Mouse (Mus musculus): ENCODE measurements around the gene Mettl7a2. TPM values are rescaled to one million over a fixed set of nuclear protein-coding genes. Genes with fewer than 3 reads are reported as not detected.
"Not testable (repeated sequence)": the region's sequence is repeated elsewhere in the genome, so short reads cannot be mapped to it uniquely, and the experiment has no call there.

Gene Mettl7a2
- total RNA-seq, 2 experiments from 2014 or later: 0.36 to 0.82 TPM

- Histone ChIP-seq H3K4me3 (no peak overlapping the region), H3K27ac (peak overlapping the region; percentile 77)
- peak; percentile 65 for DNase-seq
- peak; percentile 62 for TF ChIP-seq CTCF (IDR thresholded peaks at IDR 0.05)
- intact Hi-C loops (cut with DNase I): loop anchor here (10.0 kb wide), 1 partner anchor 134 kb away; no protein-coding TSS in a partner anchor
These were observed 31.9 kb upstream of the Mettl7a2 start for GRCm38 (mm10) chr15:100321134-100321533.

DNA sequence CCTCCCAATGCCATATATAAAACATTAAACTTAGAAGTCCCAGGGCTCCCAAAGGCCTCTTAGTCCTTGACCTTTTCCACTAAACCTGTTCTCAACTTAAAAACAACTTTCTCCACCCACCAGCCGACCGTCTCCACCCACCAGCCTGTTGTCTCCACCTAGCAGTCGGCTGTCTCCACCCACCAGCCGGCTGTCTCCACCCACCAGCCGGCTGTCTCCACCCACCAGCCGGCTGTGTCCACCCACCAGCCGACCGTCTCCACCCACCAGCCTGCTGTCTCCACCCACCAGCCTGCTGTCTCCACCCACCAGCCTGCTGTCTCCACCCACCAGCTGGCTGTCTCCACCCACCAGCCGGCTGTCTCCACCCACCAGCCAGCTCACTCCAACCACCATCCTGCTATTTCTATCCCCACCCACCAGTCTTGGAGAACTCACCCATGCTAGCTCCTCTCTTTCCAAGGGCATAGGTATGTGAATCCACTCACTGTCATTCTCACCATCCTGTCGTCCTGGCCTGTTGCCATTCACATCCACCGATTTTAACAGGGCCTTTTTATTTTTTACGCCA lies 28.9 kb upstream of the Mettl7a2 start:
- TF ChIP-seq CTCF (IDR thresholded peaks at IDR 0.05): no peak
- intact Hi-C loops (cut with DNase I): loop anchor here (10.0 kb wide), 1 partner anchor 131 kb away; no protein-coding TSS in a partner anchor

DNA sequence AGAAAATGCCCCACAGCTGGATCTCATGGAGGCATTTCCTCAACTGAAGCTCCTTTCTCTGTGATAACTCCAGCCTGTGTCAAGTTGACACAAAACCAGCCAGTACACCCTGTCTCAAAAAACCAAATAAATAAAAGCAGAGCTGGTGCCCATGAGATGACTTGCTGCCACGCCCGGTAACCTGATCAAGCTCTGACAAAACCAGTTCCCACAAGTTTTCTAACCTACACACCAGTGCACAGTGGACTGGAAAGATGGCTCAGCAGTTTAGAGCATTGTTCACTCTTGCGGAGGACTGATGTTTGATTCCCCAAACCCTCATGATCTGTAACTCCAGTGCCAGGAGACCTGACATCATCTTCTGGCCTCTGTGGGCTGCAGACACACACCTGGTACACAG lies 27.8 kb upstream of the Mettl7a2 start:
- Histone ChIP-seq H3K27ac (no peak overlapping the region), H3K4me3 (no peak overlapping the region)
- intact Hi-C loops (cut with DNase I): loop anchor here (10.0 kb wide), 1 partner anchor 130 kb away; no protein-coding TSS in a partner anchor
- TF ChIP-seq CTCF (IDR thresholded peaks at IDR 0.05): no peak
- DNase-seq: no peak

More for the DNA sequence above, 28.9 kb upstream of the Mettl7a2 start:
- Histone ChIP-seq H3K4me3 (no peak overlapping the region), H3K27ac (no peak overlapping the region)
- DNase-seq: no peak

- peak; percentile 13; the same call in 1 of the 2 replicates for TF ChIP-seq CTCF (IDR thresholded peaks at IDR 0.05)
- intact Hi-C loops (cut with DNase I): loop anchor here (10.0 kb wide), 1 partner anchor 127 kb away; no protein-coding TSS in a partner anchor
- not testable (repeated sequence) for DNase-seq, H3K4me3 ChIP-seq, H3K27ac ChIP-seq
These were observed 24.9 kb upstream of the Mettl7a2 start for GRCm38 (mm10) chr15:100328089-100328488.

GRCm38 (mm10) chr15:100329336-100329735 lies 23.7 kb upstream of the Mettl7a2 start:
- not testable (repeated sequence) for DNase-seq, H3K4me3 ChIP-seq, H3K27ac ChIP-seq
- intact Hi-C loops (cut with DNase I): loop anchor here (10.0 kb wide), 1 partner anchor 125 kb away; no protein-coding TSS in a partner anchor

GRCm38 (mm10) chr15:100330739-100331138 lies 22.3 kb upstream of the Mettl7a2 start:
- H3K27ac ChIP-seq: no peak overlapping the region
- no peak for DNase-seq
- intact Hi-C loops (cut with DNase I): loop anchor here (5.0 kb wide), 1 partner anchor 37 kb away; no protein-coding TSS in a partner anchor
- no peak overlapping the region for H3K4me3 ChIP-seq
- TF ChIP-seq CTCF (IDR thresholded peaks at IDR 0.05): no peak

DNA sequence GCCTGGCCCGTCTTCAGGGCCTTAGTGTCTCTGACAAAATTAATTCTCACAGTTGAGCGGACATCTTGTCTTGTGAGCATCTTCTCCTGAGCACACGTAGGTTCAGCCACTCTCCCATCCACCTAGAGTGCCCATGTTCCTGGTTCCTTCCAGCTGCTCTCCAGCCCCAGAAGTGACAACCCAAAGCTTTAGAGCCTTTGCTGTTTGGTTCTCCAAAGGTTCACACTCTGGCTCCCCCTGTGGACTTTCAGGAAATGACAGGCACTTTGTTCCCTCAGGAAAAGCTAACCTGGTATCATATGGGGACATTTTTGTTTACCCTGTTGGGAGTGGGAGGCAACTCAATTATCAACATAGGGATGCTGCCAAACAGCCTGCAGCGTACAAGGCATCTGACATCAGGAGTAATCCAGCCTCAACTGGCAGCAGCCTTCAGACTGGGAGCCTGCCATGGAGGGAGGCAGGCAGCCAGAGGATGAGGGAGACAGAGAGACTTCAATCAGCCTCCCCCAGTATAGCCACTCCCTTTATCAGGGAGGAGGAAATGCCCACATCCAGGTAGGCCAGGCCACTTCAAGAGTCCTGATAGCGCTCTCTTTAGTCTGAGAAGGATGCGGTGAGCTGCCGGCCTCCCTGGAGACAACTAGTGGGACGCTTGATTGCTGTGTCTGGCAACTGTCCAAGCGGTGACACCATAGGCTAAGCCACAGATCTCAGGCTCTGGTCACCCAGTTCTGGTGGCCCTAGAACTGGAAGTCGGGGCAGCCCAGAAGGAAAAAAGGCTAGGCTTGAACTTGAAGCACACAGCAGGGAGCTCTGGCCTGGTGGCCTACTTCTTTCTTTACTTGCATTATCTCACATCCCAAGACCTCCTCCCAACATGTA lies 20.7 kb upstream of the Mettl7a2 start:
- TF ChIP-seq CTCF (IDR thresholded peaks at IDR 0.05): peak; percentile 22; the same call in 1 of the 2 replicates
- intact Hi-C loops (cut with DNase I): loop anchor here (5.0 kb wide), 1 partner anchor 35 kb away; no protein-coding TSS in a partner anchor
- H3K27ac ChIP-seq: not testable (repeated sequence)

DNA sequence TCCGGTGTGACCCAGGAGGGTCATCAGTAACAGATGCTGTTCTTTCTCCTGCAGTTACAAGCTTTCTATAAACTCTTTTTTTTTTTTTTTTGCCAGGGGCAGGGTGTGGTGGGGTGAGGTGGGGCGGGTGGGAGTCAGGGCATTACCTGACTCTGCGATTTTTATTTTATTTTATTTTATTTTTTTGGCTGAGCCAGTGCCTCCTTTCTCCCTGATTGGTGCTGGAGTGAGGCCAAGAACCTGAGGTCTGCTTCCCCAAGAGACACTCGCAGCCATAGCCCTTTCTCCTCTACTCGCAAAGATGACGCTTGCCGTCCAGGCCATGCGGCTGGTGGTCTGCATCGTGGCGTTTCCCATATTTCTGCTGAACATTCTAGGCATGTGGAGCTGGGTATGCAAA lies 18.4 kb upstream of the Mettl7a2 start, which contains the start of gene Mettl7a3:
Gene Mettl7a3 (plus strand): TSS at position 301 of the 400 bp plus-strand sequence.
- no peak for TF ChIP-seq CTCF (IDR thresholded peaks at IDR 0.05)
- intact Hi-C loops (cut with DNase I): loop anchor here (5.0 kb wide), 1 partner anchor 33 kb away; no protein-coding TSS in a partner anchor
- no peak within 1 kb of the TSS for H3K4me3 ChIP-seq
- H3K27ac ChIP-seq: no peak within 1 kb of the TSS
- DNase-seq: no peak

More for the DNA sequence above, 20.7 kb upstream of the Mettl7a2 start:
- not testable (repeated sequence) for DNase-seq, H3K4me3 ChIP-seq

DNA sequence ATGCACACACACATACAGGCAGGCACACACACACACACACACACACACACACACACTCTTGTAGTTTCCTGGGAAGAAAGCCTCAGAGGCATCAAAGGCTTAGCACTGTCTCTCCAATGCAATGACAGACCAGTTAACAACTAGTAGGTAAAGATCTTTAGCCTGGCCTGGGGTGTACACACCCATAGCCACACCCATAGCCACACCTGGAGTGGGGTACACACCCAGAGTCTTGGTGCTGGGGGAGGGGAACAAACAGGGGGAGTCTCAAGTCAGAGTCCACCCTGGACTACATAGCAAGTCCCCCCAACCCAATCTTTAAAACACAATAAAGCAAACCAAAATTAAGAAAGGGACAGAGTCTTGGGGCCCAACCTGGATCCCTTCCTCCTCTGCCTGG lies 15.7 kb upstream of the Mettl7a2 start:
- intact Hi-C loops (cut with DNase I); H3K27ac ChIP-seq; DNase-seq: not testable (repeated sequence)
- peak overlapping the region; percentile 45; the same call in 1 of the 2 replicates for H3K4me3 ChIP-seq

GRCm38 (mm10) chr15:100337847-100338246 lies 15.2 kb upstream of the Mettl7a2 start:
- peak; percentile 58 for TF ChIP-seq CTCF (IDR thresholded peaks at IDR 0.05)
- DNase-seq: peak; percentile 75
- H3K4me3 ChIP-seq: peak overlapping the region; percentile 45; the same call in 1 of the 2 replicates
- H3K27ac ChIP-seq; intact Hi-C loops (cut with DNase I): not testable (repeated sequence)

GRCm38 (mm10) chr15:100341314-100341980 lies 11.6 kb upstream of the Mettl7a2 start:
- H3K27ac ChIP-seq; intact Hi-C loops (cut with DNase I); H3K4me3 ChIP-seq; DNase-seq: not testable (repeated sequence)

DNA sequence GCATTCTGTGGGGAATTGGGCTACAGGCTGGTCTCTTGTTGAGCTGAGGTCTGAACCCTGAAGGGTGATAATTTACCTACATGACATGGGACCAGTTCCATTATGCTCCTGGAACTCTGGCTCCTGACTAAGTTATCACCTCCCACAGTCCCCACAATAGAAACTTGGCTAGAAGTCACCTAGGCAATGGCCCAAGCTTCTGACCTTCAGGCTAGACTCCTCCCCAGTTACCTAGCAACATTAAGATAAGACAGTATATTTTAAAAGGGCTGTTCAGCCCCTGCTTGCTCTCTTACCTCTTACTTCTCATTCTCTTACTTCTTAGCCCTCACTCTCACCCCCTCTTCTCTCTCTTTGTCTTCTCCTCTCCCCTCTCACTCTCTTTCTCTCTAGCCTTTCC lies 7.5 kb upstream of the Mettl7a2 start:
- DNase-seq: no peak
- no peak for TF ChIP-seq CTCF (IDR thresholded peaks at IDR 0.05)

More for the DNA sequence above, 7.5 kb upstream of the Mettl7a2 start:
- Histone ChIP-seq H3K27ac (no peak overlapping the region), H3K4me3 (no peak overlapping the region)
- intact Hi-C loops (cut with DNase I): no loop called here

Measured in gastrocnemius, adult 2 months (tissue).